Mouse (Mus musculus) brain, embryonic 14.5 days (tissue): ENCODE measurements around the gene Frmd4b.

Experiments used
- CTCF ChIP-seq: fragments of 200-500 bp; IDR thresholded peaks from 2 replicates; pipeline ENCODE4 v1.5.1; 2012; ENCODE audit warnings: inconsistent platforms, mild to moderate bottlenecking, moderate library complexity, borderline replicate concordance; ENCODE audit not compliant: insufficient read depth, insufficient read length; ENCODE audit errors: extremely low read depth
- POLR2A ChIP-seq: fragments of 200-500 bp; IDR thresholded peaks from 2 replicates; pipeline ENCODE4 v1.6.1; 2012; ENCODE audit warnings: mild to moderate bottlenecking, inconsistent platforms, borderline replicate concordance; ENCODE audit not compliant: poor library complexity, insufficient read depth, insufficient read length, severe bottlenecking; ENCODE audit errors: extremely low read depth

GRCm38 (mm10) chr6:97520566-97520965 is 96.8 kb downstream of the Frmd4b start:
- peak; percentile 44; the same call in 1 of the 2 replicates for TF ChIP-seq CTCF
- no peak for TF ChIP-seq POLR2A
